ENCODE assay signal across 8 mouse cellular contexts in genomic region chr2:51934574-51935334, GRCm38 (mm10). TPM values are rescaled to one million over a fixed set of nuclear protein-coding genes. Genes with fewer than 3 reads are reported as not detected.
DNase-seq lines count a peak whose midpoint lies in the region; ATAC-seq and TF ChIP-seq lines count a peak whose summit lies in the region.

Gene Rbm43 (minus strand): TSS chr2:51935163.

- peak within 1 kb of the TSS; percentile 67 for H3K9ac ChIP-seq in forebrain, embryonic 14.5 days (ENCODE audit: low read length)
- peak within 1 kb of the TSS; percentile 90 for H3K9ac ChIP-seq in liver, postnatal 0 days (replicated peaks)
- peak within 1 kb of the TSS; percentile 72 for H3K9ac ChIP-seq in neural tube, embryonic 13.5 days

- peak within 1 kb of the TSS; percentile 21; the same call in 1 of the 2 replicates for H3K27ac ChIP-seq in forebrain, embryonic 14.5 days (ENCODE audit: low read depth, low read length)
- peak within 1 kb of the TSS; percentile 94 for H3K27ac ChIP-seq in liver, postnatal 0 days (ENCODE audit: low read depth)
- 0 out of 2 replicates have a peak within 1 kb of the TSS, but pooled peaks have one; percentile 9 for H3K27ac ChIP-seq in neural tube, embryonic 13.5 days (replicated peaks)
- peak within 1 kb of the TSS; percentile 40 for H3K27ac ChIP-seq in testis, adult 2 months (ENCODE audit: control insufficient read depth, insufficient read depth, low read depth, low read length)

- DNase-seq in G1E (ENCODE audit: low spot score) = peak; percentile 72
- peak; percentile 81 for DNase-seq in cerebellum, adult 11-12 months
- peak; percentile 77 for DNase-seq in forebrain, embryonic 14.5 days (ENCODE audit: low spot score)
- peak; percentile 82 to 83 for DNase-seq in heart, postnatal 10 days
- peak; percentile 54 for DNase-seq in large intestine, adult 2 months (ENCODE audit: low read depth, low spot score)
- peak; percentile 85 for DNase-seq in liver, postnatal 0 days

- 2% methylated on average over 48 of the region's 48 CpGs for WGBS in forebrain, embryonic 14.5 days
- under 1% methylated on average over 48 of the region's 48 CpGs for WGBS in large intestine, adult 2 months
- under 1% methylated on average over 48 of the region's 48 CpGs for WGBS in liver, postnatal 0 days (ENCODE audit: insufficient replicate concordance)
- WGBS in neural tube, embryonic 13.5 days = under 1% methylated on average over 48 of the region's 48 CpGs

- ATAC-seq in G1E (ENCODE audit: extremely low read depth, insufficient number of reproducible peaks, low FRiP score, poor library complexity, severe bottlenecking) = peak; percentile 51
- peak; percentile 92 for ATAC-seq in forebrain, embryonic 14.5 days
- peak; percentile 74 for ATAC-seq in liver, postnatal 0 days
- peak; percentile 92 for ATAC-seq in neural tube, embryonic 13.5 days (ENCODE audit: low read depth)

- H3K4me3 ChIP-seq in G1E (ENCODE audit: low read depth, low read length) = peak within 1 kb of the TSS; percentile 85
- H3K4me3 ChIP-seq in forebrain, embryonic 14.5 days (ENCODE audit: low read depth, low read length) = peak within 1 kb of the TSS; percentile 47
- H3K4me3 ChIP-seq in liver, postnatal 0 days (ENCODE audit: low read depth, low read length) = peak within 1 kb of the TSS; percentile 91
- H3K4me3 ChIP-seq in neural tube, embryonic 13.5 days = peak within 1 kb of the TSS; percentile 51
- H3K4me3 ChIP-seq in testis, adult 2 months (ENCODE audit: control insufficient read depth, low read depth, low read length) = peak within 1 kb of the TSS; percentile 87

- TF ChIP-seq EP300 in liver, postnatal 0 days (IDR thresholded peaks at IDR 0.05; ENCODE audit: low read depth) = no peak

- no peak for TF ChIP-seq CTCF in G1E (IDR thresholded peaks at IDR 0.05; ENCODE audit: low read depth, low read length)
- TF ChIP-seq CTCF in liver, postnatal 0 days (IDR thresholded peaks at IDR 0.05; ENCODE audit: low read depth) = peak; percentile 55
- TF ChIP-seq CTCF in testis, adult 2 months (IDR thresholded peaks at IDR 0.05; ENCODE audit: control insufficient read depth, insufficient read depth, insufficient replicate concordance, low read depth, low read length) = no peak

- intact Hi-C loops in heart, postnatal 10 days (cut with DNase I) = loop anchor here (5.0 to 10.0 kb wide), 3 partner anchors 38 to 138 kb away; partner anchors contain the start of genes Nmi, Rif1 and Tnfaip6

- peaks cover 34% of the 10 kb centered on the region for H3K36me3 ChIP-seq in G1E (replicated peaks)
- no peaks in the 10 kb centered on the region for H3K36me3 ChIP-seq in forebrain, embryonic 14.5 days (ENCODE audit: control insufficient read depth, insufficient read depth, low read length)
- H3K36me3 ChIP-seq in liver, postnatal 0 days (replicated peaks; ENCODE audit: insufficient read depth, low read length) = 0 out of 2 replicates have a peak, but pooled peaks cover 7% of the 10 kb centered on the region
- no peaks in the 10 kb centered on the region for H3K36me3 ChIP-seq in neural tube, embryonic 13.5 days
- H3K36me3 ChIP-seq in testis, adult 2 months (ENCODE audit: control insufficient read depth, insufficient read depth, low read length) = no peaks in the 10 kb centered on the region

- TF ChIP-seq POLR2A in testis, adult 2 months (IDR thresholded peaks at IDR 0.05; ENCODE audit: control insufficient read depth, low read depth, low read length) = peak; percentile 20; the same call in 1 of the 2 replicates

- H3K9me3 ChIP-seq in G1E (replicated peaks) = peaks cover 5% of the 10 kb centered on the region; the same call in 1 of the 2 replicates
- no peaks in the 10 kb centered on the region for H3K9me3 ChIP-seq in forebrain, embryonic 14.5 days (replicated peaks; ENCODE audit: control insufficient read depth, low read length)
- no peaks in the 10 kb centered on the region for H3K9me3 ChIP-seq in liver, postnatal 0 days (ENCODE audit: low read length)
- H3K9me3 ChIP-seq in neural tube, embryonic 13.5 days = no peaks in the 10 kb centered on the region

- H3K27me3 ChIP-seq in G1E (ENCODE audit: insufficient read depth, low read length) = no peaks in the 10 kb centered on the region
- H3K27me3 ChIP-seq in forebrain, embryonic 14.5 days (replicated peaks; ENCODE audit: control insufficient read depth, insufficient read depth, low read length) = no peaks in the 10 kb centered on the region
- H3K27me3 ChIP-seq in liver, postnatal 0 days (ENCODE audit: insufficient read depth, low read length) = no peaks in the 10 kb centered on the region
- peaks cover 9% of the 10 kb centered on the region for H3K27me3 ChIP-seq in neural tube, embryonic 13.5 days
- no peaks in the 10 kb centered on the region for H3K27me3 ChIP-seq in testis, adult 2 months (ENCODE audit: control insufficient read depth, insufficient read depth, low read length)

- H3K4me1 ChIP-seq in G1E (ENCODE audit: insufficient read depth, low read depth, low read length) = peaks cover 65% of the 10 kb centered on the region
- H3K4me1 ChIP-seq in forebrain, embryonic 14.5 days (ENCODE audit: control insufficient read depth, insufficient read depth, low read length) = 0 out of 2 replicates have a peak, but pooled peaks cover 3% of the 10 kb centered on the region
- peaks cover 16% of the 10 kb centered on the region for H3K4me1 ChIP-seq in liver, postnatal 0 days (ENCODE audit: insufficient read depth)
- peaks cover 9% of the 10 kb centered on the region; the same call in 1 of the 2 replicates for H3K4me1 ChIP-seq in neural tube, embryonic 13.5 days (replicated peaks)
- peaks cover 5% of the 10 kb centered on the region for H3K4me1 ChIP-seq in testis, adult 2 months (ENCODE audit: control insufficient read depth, insufficient read depth, low read length)

- peak within 1 kb of the TSS; percentile 87 for H3K4me2 ChIP-seq in forebrain, embryonic 14.5 days (ENCODE audit: low read length)
- H3K4me2 ChIP-seq in liver, postnatal 0 days (ENCODE audit: low read depth, low read length) = peak within 1 kb of the TSS; percentile 87
- peak within 1 kb of the TSS; percentile 89 for H3K4me2 ChIP-seq in neural tube, embryonic 13.5 days

RNA-seq across cellular contexts. Expression of gene Rbm43, which starts in this region (rescaled TPM):
- total RNA-seq in G1E (2014; fragmentation: Nextera tagmentation) (67.7 and 81.7 TPM in 2 replicates), G1E (2017) (27.8 and 32.0 TPM in 2 replicates)
- 13.2 and 13.3 TPM in 2 replicates for polyA plus RNA-seq in G1E (2012)
- 5.5 and 5.6 TPM in 2 replicates for polyA plus RNA-seq in forebrain, embryonic 14.5 days (2014; fragmentation: Nextera tagmentation; extraction: Ambion mirVana)
- total RNA-seq in heart, postnatal 10 days (2021) = 1 to 10 TPM; 8.1 to 8.6 TPM
- polyA plus RNA-seq in large intestine, adult 2 months (2012; rRNA removed) = 5.2 TPM in 2 replicates
- 11.9 and 12.1 TPM in 2 replicates for polyA plus RNA-seq in liver, postnatal 0 days (2015; fragmentation: Nextera tagmentation; extraction: Ambion mirVana)
- polyA plus RNA-seq in neural tube, embryonic 13.5 days (2015; fragmentation: Nextera tagmentation; extraction: Ambion mirVana) = 3.6 and 6.1 TPM in 2 replicates
- 14.3 and 23.2 TPM in 2 replicates for polyA plus RNA-seq in testis, adult 2 months (2012; rRNA removed)

Comparison
In these comparisons a context has a peak if more than half of its experiments do, and no peak if none do; other contexts are left out.
1. Peak in every context shown above with its lines: DNase-seq, ATAC-seq, H3K4me3 ChIP-seq and H3K27ac ChIP-seq.
2. H3K27ac ChIP-seq: peak in every context shown above with its lines; median percentile 94 in liver, postnatal 0 days; 40 in testis, adult 2 months; 21 in forebrain, embryonic 14.5 days; 9 in neural tube, embryonic 13.5 days.